Mouse (Mus musculus) B cell, adult 2 months (primary cell): Measurements from ENCODE around the gene 4933407L21Rik.

ENCODE experiments used
- DNase-seq, 2 experiments: peaks; one replicate each; pipeline ENCODE4 v3.0.0; 2022

4933407L21Rik gene

DNA sequence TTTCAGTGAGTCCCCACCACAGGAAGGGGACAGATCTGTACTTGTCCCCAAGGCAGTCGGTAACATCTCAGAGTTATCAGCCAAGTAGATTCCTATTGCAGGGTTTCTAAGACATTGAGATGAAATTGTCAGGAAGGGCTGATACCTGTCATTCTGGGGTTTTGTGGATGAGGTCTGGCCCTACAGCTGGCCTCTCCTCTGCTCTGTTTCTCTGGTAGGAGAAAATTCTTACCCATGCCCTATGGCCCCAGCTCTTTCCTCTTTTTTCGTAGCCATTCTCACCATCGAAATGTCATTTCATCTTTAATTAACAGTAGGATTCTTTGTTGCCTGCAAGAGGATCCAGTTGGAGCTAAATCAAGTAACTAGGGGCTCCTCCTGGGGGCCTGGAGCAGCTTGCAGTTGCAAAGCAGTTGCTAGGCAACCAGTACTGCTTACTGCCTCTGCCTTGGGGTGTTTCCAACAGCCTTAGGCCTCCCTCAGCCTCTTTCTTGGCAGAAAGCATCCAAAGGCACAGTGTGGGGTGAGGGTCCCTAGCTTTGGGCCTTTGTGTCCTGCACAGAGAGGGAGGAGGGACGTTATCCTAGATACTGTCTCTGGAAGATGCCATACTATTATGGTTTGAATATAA, at the start of gene 4933407L21Rik:
Gene 4933407L21Rik (plus strand): TSS at position 427 of the 631 bp plus-strand sequence.
- no peak for DNase-seq

DNA sequence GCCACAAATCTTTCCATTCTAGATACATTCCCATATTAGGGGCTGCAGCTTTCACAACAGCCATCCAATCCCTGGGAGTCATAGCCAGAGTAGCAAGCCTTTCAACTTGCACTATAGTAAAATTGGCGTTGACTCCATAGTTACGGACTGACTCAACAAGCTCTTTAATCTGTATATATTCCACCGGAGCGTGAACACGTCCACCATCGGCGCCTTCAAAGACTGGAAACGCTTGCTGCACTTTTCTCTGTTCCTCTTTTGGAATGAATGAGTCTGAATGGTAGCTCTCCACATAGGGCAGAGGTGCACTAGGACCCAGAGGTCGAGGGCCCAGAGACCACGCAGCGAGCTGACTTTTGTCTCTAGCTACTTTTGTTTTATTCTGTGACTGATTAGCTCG, 46.3 kb upstream of the 4933407L21Rik start:
- no peak for DNase-seq

DNA sequence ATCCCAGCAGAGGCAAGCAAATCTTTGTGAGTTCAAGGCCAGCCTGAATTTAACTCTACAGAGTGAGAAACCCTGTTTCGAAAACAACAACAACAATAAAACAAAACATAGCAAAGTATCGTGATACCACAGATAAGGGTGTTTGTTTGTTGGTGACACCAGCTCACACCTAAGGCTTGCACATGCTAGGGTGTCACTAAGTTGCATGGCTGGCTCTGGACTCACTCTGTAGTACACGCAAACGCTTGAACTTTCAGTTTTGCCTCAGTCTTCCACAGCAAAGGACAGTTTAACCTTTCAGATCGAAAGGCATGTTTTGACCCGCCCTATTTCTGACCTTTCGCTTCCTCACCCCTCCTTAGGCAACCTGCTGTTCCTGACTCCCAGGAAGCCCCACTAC, 41.1 kb upstream of the 4933407L21Rik start:
- DNase-seq: no peak

DNA sequence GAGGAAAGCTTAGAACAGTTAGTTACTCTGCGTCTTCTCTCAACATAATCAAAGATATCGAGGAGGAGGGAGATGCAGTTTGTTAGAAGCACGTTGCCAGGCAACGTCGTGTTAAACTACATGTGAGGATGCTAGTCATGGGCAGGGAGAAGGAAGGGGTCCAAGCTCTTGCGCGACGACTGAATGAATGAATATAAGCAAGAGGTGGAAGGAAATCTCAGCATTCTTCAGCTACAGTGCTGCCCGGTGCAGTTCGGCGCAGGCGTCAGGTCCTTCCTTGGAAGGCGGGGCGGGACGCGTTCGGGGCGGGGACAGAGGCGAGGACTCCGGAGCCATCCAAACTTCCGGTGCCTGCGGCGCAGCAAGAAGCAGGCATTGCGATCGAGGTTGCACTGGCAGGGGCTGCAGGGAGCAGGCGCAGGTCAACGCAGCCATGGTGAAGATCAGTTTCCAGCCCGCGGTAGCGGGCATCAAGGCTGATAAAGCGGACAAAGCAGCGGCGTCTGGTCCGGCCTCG, 34.0 kb upstream of the 4933407L21Rik start, which contains the start of gene Itm2c:
Gene Itm2c (plus strand): TSS at position 51 of the 517 bp plus-strand sequence.
- DNase-seq: peak; percentile 67 to 69

GRCm38 (mm10) chr1:85894748-85895360, 33.4 kb upstream of the 4933407L21Rik start:
- DNase-seq: peak in 1 of 2 experiments; percentile 30

DNA sequence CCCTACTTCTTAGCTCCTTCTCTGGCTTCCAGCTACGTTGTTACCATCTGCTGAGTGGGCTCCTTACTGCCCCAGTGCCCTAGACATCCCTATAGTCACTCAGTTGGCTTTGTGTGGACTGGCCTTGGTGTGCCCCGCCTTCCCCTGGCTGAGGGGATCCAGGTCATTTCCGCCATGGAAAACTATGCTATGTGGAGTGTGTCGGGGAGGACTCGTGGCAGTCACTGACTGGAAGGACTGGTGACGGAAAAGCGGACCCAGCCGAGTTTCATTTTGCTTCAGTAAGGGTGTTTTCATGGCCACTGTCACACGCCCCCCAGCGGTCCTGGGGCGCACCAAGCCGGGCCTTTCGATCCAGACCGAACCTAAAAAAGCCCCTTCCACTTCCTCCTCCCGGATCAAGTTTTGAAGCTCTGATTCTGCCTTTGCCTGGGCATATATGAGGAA, 32.9 kb upstream of the 4933407L21Rik start:
- DNase-seq: peak; percentile 77 to 78

DNA sequence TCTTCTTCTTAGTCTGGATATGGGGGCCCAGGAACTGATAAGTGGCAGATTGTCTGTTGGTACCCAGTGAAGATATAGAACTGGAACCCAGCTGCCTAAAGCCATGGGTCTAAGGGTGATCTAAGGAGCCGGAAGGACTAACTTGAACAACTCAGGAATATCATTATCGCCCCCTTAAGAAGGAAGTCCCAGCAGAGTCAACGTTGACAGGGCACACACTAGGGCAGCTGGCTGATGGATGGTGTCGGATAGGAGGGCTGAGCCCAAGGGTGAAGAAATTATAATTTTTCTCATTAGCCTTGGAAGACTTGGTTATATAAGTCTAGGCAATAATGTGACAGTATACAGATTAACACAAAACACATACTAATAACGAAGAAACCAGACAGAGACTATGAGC, 32.2 kb upstream of the 4933407L21Rik start:
- no peak for DNase-seq

DNA sequence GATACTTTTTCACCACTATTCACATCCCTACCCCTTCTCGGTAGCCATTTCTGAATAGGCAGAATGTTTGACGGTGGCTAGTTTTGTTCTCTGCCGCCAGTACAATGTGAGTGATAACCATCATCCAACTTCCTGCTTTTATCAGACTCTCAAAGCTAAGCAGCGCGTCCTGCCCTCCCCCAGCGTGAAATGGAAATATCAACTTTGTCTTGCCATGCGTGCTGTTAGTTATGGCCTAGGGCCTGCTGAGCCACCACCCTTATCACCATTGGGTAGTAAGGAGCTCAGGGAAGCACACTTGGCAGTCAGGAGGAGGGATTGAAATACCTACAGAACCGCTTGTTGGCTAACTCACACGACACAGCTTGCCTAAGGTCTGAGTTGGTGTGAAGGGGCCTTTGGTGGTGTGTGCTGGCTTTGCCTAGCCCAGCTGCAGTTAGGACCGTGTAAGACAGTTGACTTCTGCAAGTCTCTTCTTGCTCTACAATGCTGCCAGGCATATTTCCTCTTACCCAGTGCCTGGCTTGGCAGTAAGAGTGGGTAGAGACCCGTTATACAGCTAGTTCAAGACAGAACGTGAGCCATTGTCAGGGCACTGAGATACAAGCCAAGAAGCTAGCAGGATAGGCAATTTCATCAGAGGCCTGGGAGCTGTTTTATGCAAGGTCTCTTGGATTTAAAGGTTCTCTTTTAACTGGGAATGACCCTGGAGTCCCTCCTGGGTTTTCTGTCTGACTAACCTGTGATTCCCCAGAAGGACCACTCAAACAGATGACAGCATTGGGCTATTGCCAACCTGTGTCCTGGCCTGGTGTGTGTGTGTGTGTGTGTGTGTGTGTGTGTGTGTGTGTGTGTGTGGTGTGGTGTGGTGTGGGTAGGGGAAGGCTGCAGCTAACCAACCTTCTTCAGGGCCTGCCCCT, 31.2 kb upstream of the 4933407L21Rik start:
- DNase-seq: peak; percentile 5 to 16

- no peak for DNase-seq
Measured at GRCm38 (mm10) chr1:85897901-85898760, 30.2 kb upstream of the 4933407L21Rik start.

GRCm38 (mm10) chr1:85898761-85899387, 29.4 kb upstream of the 4933407L21Rik start:
- no peak for DNase-seq

- no peak for DNase-seq
Measured at GRCm38 (mm10) chr1:85899388-85899761, 28.9 kb upstream of the 4933407L21Rik start.

DNA sequence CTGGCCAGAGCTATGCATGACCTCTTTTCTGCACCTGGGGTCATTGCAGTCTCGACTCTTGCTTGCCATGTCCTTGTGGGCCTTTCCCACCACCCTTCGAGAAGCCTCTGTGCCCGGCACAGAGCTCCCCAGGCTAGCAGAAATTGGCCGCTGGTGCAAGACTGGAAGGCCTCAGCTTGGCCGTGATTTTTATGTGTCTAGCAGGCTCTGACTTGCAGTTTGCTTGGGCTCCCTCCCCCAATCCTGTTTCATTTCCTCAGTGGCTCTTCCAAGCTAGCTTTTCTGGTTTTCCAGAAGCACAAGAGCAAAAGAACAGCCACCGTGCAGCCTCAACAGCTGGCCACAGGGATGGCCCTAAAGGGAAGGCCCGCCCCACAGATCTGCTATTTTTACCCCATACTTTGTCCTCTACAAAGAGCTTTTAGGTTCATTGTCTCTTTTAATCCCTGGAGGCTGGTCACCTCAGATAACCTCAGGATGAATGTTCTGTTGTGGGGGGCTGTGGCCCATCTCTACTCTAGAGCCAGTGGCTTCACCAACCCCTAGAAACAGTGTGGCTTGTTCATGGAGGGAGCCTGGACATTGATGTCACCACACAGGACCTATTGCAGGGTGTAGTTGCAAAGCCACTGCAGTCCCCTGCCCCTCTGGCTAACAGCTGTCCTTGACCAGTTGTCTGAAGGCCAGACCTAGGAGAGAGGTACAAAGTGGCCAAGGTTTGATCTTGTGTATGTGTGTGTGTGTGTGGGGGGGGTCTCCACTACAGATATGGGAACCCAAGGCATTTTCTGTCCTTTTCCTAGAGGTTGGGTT, 27.6 kb upstream of the 4933407L21Rik start:
- DNase-seq: no peak

GRCm38 (mm10) chr1:85901516-85902107, 26.7 kb upstream of the 4933407L21Rik start:
- no peak for DNase-seq

- no peak for DNase-seq
Measured at GRCm38 (mm10) chr1:85902108-85902561, 26.1 kb upstream of the 4933407L21Rik start.

DNA sequence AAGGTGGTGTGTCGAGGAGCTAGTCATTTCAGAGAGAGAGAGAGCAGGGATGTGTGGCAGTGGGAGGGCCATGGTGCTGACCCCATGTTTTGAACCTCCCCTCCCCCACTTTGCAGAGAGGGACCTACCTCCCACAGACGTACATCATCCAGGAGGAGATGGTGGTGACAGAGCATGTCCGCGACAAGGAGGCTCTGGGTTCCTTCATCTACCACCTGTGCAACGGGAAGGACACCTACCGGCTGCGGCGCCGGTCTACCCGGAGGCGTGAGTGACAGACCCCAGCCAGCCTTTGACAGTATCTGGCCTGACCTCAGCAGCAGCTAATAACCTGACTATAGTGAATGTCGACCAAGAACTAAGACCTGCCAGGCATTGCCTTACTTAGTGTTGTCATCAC, 21.4 kb upstream of the 4933407L21Rik start:
- no peak for DNase-seq

DNA sequence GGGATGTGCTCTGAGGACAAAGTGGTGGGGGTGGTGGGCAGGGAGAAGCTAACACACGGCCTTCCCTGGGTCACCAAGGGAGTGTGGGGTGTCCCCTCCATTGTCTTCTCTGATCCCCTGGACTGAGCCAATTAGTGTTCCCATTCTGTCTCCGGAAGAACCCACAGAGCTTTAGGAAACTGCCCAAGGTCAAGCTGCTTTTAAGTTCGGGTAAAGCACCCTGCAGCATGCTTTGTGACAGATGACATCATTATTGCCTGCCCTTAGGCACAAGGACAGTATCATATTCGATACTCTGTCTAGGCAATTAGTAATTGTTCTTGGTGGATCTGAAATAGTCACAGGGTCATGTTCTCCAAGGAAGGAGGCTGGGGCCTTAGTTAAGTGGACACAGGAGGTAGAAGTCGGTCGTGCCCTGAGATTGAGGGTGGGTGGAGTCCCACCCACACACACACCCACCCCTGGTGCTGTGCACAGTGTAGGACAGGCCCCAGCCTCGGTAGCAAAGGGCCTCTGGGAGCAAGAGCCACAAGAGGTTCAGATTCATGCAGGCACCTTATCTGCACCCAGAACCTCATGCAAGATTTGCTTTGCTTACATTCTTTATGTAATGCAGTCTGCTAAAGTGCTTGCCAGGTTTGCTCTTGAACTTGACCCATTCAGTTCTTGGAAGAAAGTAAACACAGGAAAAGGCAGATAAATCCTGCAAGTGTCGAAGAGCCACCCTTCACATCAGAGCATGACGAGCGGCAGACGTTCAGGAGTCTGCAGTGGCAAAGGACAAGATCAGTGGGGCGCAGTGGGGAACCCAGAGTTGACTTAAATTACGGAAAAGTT, 19.3 kb upstream of the 4933407L21Rik start:
- no peak for DNase-seq

- no peak for DNase-seq
Measured at GRCm38 (mm10) chr1:85913078-85913755, 15.1 kb upstream of the 4933407L21Rik start.

GRCm38 (mm10) chr1:85915890-85916289, 12.4 kb upstream of the 4933407L21Rik start:
- no peak for DNase-seq
